Mouse (Mus musculus) intestine, embryonic 14.5 days (tissue): ENCODE results near the gene Tbc1d21. TPM values are rescaled to one million over a fixed set of nuclear protein-coding genes. Genes with fewer than 3 reads are reported as not detected.
A peak's percentile ranks its signal among the peaks of the same experiment; 100 is the strongest.

Experiments
- ATAC-seq: fragments of 200-750 bp; cut with Nextera tagmentation; replicated peaks from 2 replicates; pipeline ENCODE4 v1.8.0; 2017; ENCODE audit warnings: low read depth, moderate number of reproducible peaks, moderate TSS enrichment, moderate library complexity; ENCODE audit not compliant: low FRiP score, low TSS enrichment
- DNase-seq: peaks from one replicate; pipeline ENCODE4 v3.0.0-alpha.2; 2018; ENCODE audit warnings: low spot score
- H3K27ac ChIP-seq: fragments of 300-500 bp; sonication (generic); 2 replicates; pipeline ENCODE4 v1.5.1; 2014; ENCODE audit warnings: low read depth, mild to moderate bottlenecking, control low read depth
- H3K27me3 ChIP-seq: fragments of 300-500 bp; sonication (generic); replicated peaks from 2 replicates; pipeline ENCODE4 v1.6.1; 2014; ENCODE audit warnings: low read length, control low read depth; ENCODE audit not compliant: control insufficient read depth, insufficient read depth
- H3K36me3 ChIP-seq: fragments of 300-500 bp; sonication (generic); 2 replicates; pipeline ENCODE4 v1.6.1; 2014; ENCODE audit warnings: low read length, control low read depth; ENCODE audit not compliant: control insufficient read depth, insufficient read depth
- H3K4me1 ChIP-seq: fragments of 300-500 bp; sonication (generic); replicated peaks from 2 replicates; pipeline ENCODE4 v1.6.1; 2014; ENCODE audit warnings: low read length, control low read depth, mixed read lengths; ENCODE audit not compliant: control insufficient read depth, insufficient read depth
- H3K4me2 ChIP-seq: fragments of 300-500 bp; sonication (generic); 2 replicates; pipeline ENCODE4 v1.6.1; 2014; ENCODE audit warnings: low read length
- H3K4me3 ChIP-seq: fragments of 300-500 bp; sonication (generic); 2 replicates; pipeline ENCODE4 v1.5.1; 2014; ENCODE audit warnings: low read depth, low read length, control low read depth, mixed read lengths
- H3K9ac ChIP-seq: fragments of 300-500 bp; sonication (generic); 2 replicates; pipeline ENCODE4 v1.6.1; 2014; ENCODE audit warnings: mild to moderate bottlenecking, low read length
- H3K9me3 ChIP-seq: fragments of 300-500 bp; sonication (generic); 2 replicates; pipeline ENCODE4 v1.6.1; 2016; ENCODE audit warnings: low read length, control low read depth; ENCODE audit not compliant: control insufficient read depth
- WGBS: fragments of 180-500 bp; shearing (Covaris S2); extraction: QIAGEN DNeasy Blood & Tissue Kit; methylation state at CpG from one replicate; pipeline ENCODE4 v1.1.7; 2014; 5-methylcytosine and 5-hydroxymethylcytosine counted together
- polyA plus RNA-seq: library from polyadenylated mRNA; unstranded; fragments of >200 nt; fragmentation: Nextera tagmentation; extraction: Ambion mirVana; gene quantifications from 2 replicates; pipeline ENCODE4 v1.2.1, GENCODE M21; 2014

The Tbc1d21 gene
- polyA plus RNA-seq, 1 experiment from 2014 or later = not detected

DNA sequence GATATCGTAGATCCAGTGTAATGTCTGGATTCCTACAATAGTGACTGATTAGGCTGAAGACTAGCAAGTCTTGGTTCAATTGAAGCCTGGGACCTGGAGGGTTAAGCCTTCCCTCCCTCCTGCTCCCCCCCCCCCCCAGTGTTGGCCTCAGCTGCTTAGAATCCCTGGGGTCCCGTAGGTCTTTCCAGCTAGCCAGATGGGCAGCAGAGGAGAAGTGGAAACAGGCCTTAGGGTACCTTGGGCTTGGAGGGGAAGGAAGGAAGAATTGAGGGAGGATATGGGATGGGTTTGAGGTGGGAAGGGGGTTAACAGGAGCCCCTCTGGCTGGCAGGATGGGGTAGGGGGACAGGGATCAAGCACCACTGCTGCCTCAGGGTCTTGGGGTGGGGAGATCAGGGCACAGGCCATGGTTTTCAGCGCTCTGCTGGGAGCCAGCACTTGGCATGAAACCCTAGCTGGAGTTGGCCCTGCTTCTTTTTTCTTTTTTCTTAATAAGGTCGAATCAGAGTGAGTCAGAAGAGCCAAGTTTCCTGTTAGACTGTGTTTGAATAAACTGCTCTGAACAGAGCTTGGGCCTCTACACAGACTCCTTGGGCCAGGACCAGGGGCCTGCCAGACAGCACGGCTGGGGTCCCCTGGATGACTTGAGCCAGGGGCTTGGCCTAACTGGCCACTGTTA is 55.4 kb downstream of the Tbc1d21 start:
- Histone ChIP-seq H3K4me1 (peaks cover 19% of the 10 kb centered on the region; the same call in 1 of the 2 replicates), H3K9ac (no peak overlapping the region), H3K27ac (peak overlapping the region; percentile 67), H3K27me3 (peaks cover 15% of the 10 kb centered on the region; the same call in 1 of the 2 replicates), H3K9me3 (no peaks in the 10 kb centered on the region), H3K4me3 (no peak overlapping the region), H3K4me2 (no peak overlapping the region), H3K36me3 (no peaks in the 10 kb centered on the region)
- no peak for DNase-seq
- 39% methylated on average over 5 of the region's 5 CpGs for WGBS
- no peak for ATAC-seq

DNA sequence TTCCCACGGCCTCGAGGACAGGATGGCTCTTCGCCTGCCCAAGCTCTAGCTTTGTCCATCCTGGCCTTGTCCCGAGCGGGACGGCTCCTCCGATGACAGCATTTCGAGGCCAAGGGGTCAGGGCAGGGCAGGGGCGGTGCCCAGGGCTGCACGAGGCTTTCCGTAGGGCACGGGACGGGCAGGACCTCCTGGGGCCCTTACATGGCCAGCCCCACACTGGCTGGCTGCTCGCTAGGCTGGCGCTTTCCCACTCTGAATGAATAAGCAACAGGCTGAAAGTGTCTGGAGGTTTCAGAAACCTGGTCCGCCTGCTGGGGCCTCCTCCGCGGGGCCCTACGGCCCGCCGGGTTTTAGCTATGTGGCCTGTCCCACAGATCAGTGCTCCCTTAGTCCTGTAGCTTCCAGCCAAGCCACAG is 57.3 kb downstream of the Tbc1d21 start, which contains the start of gene Loxl1:
Gene Loxl1 (minus strand): TSS at position 243 of the 416 bp plus-strand sequence.
- Histone ChIP-seq H3K4me2 (peak within 1 kb of the TSS; percentile 51), H3K4me1 (peaks cover 32% of the 10 kb centered on the region), H3K36me3 (no peaks in the 10 kb centered on the region), H3K9ac (peak within 1 kb of the TSS; percentile 51), H3K9me3 (no peaks in the 10 kb centered on the region), H3K4me3 (peak within 1 kb of the TSS; percentile 32), H3K27ac (peak within 1 kb of the TSS; percentile 10; the same call in 1 of the 2 replicates), H3K27me3 (peaks cover 15% of the 10 kb centered on the region; the same call in 1 of the 2 replicates)
- DNase-seq (peak; percentile 80), ATAC-seq (peak; percentile 48; the same call in 1 of the 2 replicates)
- 2% methylated on average over 21 of the region's 21 CpGs for WGBS

DNA sequence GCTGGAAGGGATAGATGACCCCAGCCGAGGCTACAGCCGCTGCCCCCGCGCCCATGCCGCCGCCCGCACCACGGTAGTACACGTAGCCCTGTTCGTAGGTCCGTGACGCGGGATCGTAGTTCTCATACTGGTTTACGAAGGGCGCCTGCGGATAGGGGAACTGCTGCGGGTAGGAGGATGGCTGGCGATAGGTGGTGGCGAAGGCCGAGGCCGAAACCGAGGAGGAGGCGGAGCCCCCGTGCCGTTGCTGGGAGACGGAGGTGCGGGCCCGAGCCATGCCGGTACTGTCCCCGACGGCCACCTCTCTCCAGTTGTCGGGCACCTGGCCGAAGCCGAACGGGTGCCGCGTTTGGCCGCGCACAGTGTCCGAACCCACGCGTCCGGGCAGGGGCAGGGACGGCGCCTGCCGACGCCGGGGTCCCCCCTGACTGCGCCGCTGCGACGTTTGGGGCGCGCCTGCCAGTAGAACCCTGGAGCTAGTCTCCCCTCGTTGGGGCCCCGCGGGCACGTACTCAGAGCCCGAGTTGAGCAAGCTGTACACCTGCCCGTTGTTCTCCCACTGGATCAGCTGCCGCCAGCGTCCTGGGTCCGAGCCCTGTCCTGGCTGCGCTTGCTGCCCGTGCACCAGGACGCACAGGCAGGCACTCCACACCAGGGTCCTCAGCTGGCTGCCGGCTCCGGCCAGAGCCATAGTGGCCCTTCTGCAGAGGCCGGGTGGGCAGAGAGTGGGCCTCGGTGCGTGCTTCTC is 57.9 kb downstream of the Tbc1d21 start:
- Histone ChIP-seq H3K9ac (peak overlapping the region; percentile 51), H3K36me3 (no peaks in the 10 kb centered on the region), H3K27me3 (peaks cover 15% of the 10 kb centered on the region; the same call in 1 of the 2 replicates), H3K4me3 (peak overlapping the region; percentile 32), H3K4me1 (peaks cover 30% of the 10 kb centered on the region), H3K4me2 (peak overlapping the region; percentile 51), H3K27ac (peak overlapping the region; percentile 10; the same call in 1 of the 2 replicates), H3K9me3 (no peaks in the 10 kb centered on the region)
- WGBS = under 1% methylated on average over 72 of the region's 72 CpGs
- ATAC-seq (peak; percentile 53), DNase-seq (peak; percentile 71)

DNA sequence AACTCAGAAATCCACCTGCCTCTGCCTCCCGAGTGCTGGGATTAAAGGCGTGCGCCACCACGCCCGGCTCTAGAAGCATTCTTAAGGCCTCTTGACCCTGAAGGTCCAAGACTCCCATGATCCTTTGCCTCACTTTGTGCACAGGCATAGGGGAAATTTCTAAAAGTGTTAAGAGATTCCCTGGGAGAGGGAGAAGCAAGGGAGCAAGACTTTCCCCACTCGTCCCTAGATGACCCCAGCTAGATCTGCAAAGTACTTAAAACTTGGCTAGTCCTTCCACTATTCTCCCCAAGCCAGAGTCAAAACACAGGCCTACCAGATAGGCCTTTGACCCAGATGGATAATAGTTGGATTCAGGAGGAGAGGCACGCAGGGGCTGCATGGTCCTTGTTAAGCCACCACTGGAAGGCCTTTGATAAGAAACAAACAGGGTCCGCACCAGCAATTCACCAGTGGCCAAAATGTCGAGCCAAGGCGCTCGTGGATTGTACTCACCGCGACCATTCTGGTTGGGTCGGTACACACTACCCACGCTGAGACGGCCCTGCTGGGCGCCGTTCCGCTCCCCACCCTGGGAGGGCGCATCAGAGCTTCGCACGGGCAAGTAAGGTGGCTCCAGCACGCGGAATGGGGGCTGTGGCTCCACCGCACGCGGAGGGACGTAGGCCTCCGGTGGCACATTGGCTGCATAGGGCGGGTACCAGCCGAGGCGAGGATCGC is 58.9 kb downstream of the Tbc1d21 start:
- 0 out of 2 replicates have a peak overlapping the region, but pooled peaks have one; percentile 10 for H3K27ac ChIP-seq
- no peak for DNase-seq
- H3K4me3 ChIP-seq = peak overlapping the region; percentile 32
- peaks cover 24% of the 10 kb centered on the region for H3K4me1 ChIP-seq
- peak overlapping the region; percentile 51 for H3K4me2 ChIP-seq
- peaks cover 15% of the 10 kb centered on the region; the same call in 1 of the 2 replicates for H3K27me3 ChIP-seq
- H3K9me3 ChIP-seq = no peaks in the 10 kb centered on the region
- 66% methylated on average over 33 of the region's 33 CpGs for WGBS
- H3K9ac ChIP-seq = peak overlapping the region; percentile 51
- no peak for ATAC-seq
- no peaks in the 10 kb centered on the region for H3K36me3 ChIP-seq

DNA sequence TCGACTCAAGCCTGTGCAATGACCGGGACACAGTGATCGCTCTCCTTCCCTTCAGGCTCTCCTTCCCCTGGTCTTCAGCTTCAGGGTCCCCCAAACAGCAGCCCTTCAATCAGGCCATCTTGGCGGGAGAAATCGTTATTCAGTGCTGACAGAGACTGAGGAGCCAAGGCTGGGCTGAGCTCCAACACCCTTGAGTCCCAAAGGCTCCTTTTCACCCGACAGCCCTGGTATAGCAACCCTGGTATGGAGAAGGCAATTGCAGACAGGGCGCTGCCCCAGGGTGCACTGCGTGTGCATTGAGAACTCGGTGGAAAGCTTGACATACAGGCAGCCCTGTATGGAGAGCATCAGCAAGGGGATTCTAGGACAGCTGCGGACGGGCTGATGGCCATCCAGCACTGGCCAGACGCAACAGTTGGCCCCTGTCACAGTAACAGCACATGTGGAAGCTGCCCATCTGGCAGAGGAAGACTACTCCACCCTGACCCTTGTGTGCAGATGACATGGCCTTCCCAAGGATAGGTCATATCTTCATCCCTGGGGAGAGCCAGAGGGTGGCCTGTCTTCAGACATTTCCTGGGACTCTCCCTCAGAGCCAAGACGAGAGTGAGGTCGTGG is 60.1 kb downstream of the Tbc1d21 start:
- Histone ChIP-seq H3K27ac (no peak overlapping the region; the same call in 1 of the 2 replicates), H3K36me3 (no peaks in the 10 kb centered on the region), H3K4me3 (no peak overlapping the region), H3K27me3 (peaks cover 15% of the 10 kb centered on the region; the same call in 1 of the 2 replicates), H3K4me1 (peaks cover 30% of the 10 kb centered on the region), H3K9ac (no peak overlapping the region), H3K9me3 (no peaks in the 10 kb centered on the region), H3K4me2 (peak overlapping the region; percentile 51)
- WGBS = 73% methylated on average over 14 of the region's 14 CpGs
- DNase-seq (no peak), ATAC-seq (no peak)

Other genes starting within 250 kb of the Tbc1d21 start
- gene Islr, start 166.1 kb downstream of the Tbc1d21 start, polyA plus RNA-seq = 65.5 and 71.3 TPM in 2 replicates
- gene Islr2, start 166.1 kb downstream of the Tbc1d21 start, polyA plus RNA-seq = 1.7 and 1.8 TPM in 2 replicates
- gene Pml, start 120.7 kb downstream of the Tbc1d21 start, polyA plus RNA-seq = 16.9 and 17.7 TPM in 2 replicates
- 21.3 and 22.9 TPM in 2 replicates for gene Stoml1, start 117.3 kb downstream of the Tbc1d21 start, polyA plus RNA-seq
- 27.2 and 31.8 TPM in 2 replicates for gene Loxl1, start 57.3 kb downstream of the Tbc1d21 start, polyA plus RNA-seq
- gene Insyn1, start 118.1 kb upstream of the Tbc1d21 start, polyA plus RNA-seq = 1.2 and 1.9 TPM in 2 replicates
- gene Cd276, start 185.0 kb upstream of the Tbc1d21 start, polyA plus RNA-seq = 35.6 and 37.5 TPM in 2 replicates
- 129 and 131 TPM in 2 replicates for gene Nptn, start 211.8 kb upstream of the Tbc1d21 start, polyA plus RNA-seq